ENCODE assay signal across 28 mouse cellular contexts in genomic region chr8:13242985-13243870, GRCm38 (mm10). TPM values are rescaled to one million over a fixed set of nuclear protein-coding genes. Genes with fewer than 3 reads are reported as not detected.
DNase-seq lines count a peak whose midpoint lies in the region; ATAC-seq and TF ChIP-seq lines count a peak whose summit lies in the region.
"Had no signal": no experiment of that assay in that cellular context is flagged by ENCODE, and none has a peak within 500 bp of the region (broad histone marks: within the 10 kb centered on the region; RNA-seq: fewer than 3 reads in every experiment).

No protein-coding gene starts in this region.

- H3K36me3 ChIP-seq in heart, adult 2 months (ENCODE audit: control insufficient read depth, insufficient read depth, low read length): 0 out of 2 replicates have a peak, but pooled peaks cover 3% of the 10 kb centered on the region
- H3K36me3 ChIP-seq in heart, embryonic 14.5 days (ENCODE audit: control insufficient read depth, insufficient read depth, low read length): peaks cover 97% of the 10 kb centered on the region
- H3K36me3 ChIP-seq: hindbrain, embryonic 10.5 days; hindbrain, embryonic 15.5 days; kidney, embryonic 15.5 days had no signal

- DNase-seq in heart, adult 2 months: peak in 1 of 2 experiments; percentile 23
- no peak for DNase-seq in heart, adult 8-10 months (ENCODE audit: low spot score)
- no peak for DNase-seq in heart, postnatal 4 days
- peak; percentile 21 for DNase-seq in retina, embryonic 14.5 days (ENCODE audit: low spot score)
- no peak for DNase-seq in retina, postnatal 1 day
- no peak for DNase-seq in thymus, postnatal 14 days
- DNase-seq: adrenal gland, postnatal 14 days; cerebellum, adult 11 months; cerebellum, adult 9-10 months; cerebellum, postnatal 36 days; kidney, adult 18-20 months; liver had no signal

- ATAC-seq in heart, embryonic 14.5 days (ENCODE audit: insufficient number of reproducible peaks, insufficient read depth, low FRiP score, low read depth): peak; percentile 61
- ATAC-seq: CD4-positive, CD25-positive, alpha-beta regulatory T cell, adult 4 months; forebrain, embryonic 13.5 days; inflammation-experienced regulatory T-cells, adult 6 months; midbrain, embryonic 16.5 days had no signal

- no peak overlapping the region for H3K4me2 ChIP-seq in heart, embryonic 14.5 days (ENCODE audit: low read length)
- H3K4me2 ChIP-seq: forebrain, embryonic 13.5 days; hindbrain, embryonic 15.5 days; kidney, embryonic 15.5 days; midbrain, embryonic 11.5 days had no signal

- H3K4me3 ChIP-seq in heart, adult 2 months: no peak overlapping the region
- no peak overlapping the region for H3K4me3 ChIP-seq in heart, embryonic 14.5 days (ENCODE audit: control insufficient read depth in 1 of 2, insufficient read depth in 1 of 2, low read depth in 1 of 2, low read length in 2 of 2)
- H3K4me3 ChIP-seq: forebrain, embryonic 13.5 days; hindbrain, embryonic 10.5 days; hindbrain, embryonic 15.5 days; kidney, embryonic 15.5 days had no signal

- intact Hi-C loops in heart, adult 2 months (cut with DNase I): no loop called here

- H3K27me3 ChIP-seq in heart, adult 2 months (ENCODE audit: control insufficient read depth, insufficient read depth, low read length): no peaks in the 10 kb centered on the region
- H3K27me3 ChIP-seq in heart, embryonic 14.5 days (ENCODE audit: control insufficient read depth, insufficient read depth, low read length): no peaks in the 10 kb centered on the region
- H3K27me3 ChIP-seq: forebrain, embryonic 13.5 days; hindbrain, embryonic 15.5 days had no signal

- peak; percentile 61; the same call in 1 of the 2 replicates for TF ChIP-seq EP300 in heart, adult 2 months (IDR thresholded peaks at IDR 0.05; ENCODE audit: insufficient read depth, low read depth, low read length)

- H3K9me3 ChIP-seq in heart, embryonic 14.5 days (ENCODE audit: control insufficient read depth, low read length): no peaks in the 10 kb centered on the region
- H3K9me3 ChIP-seq: forebrain, embryonic 13.5 days; hindbrain, embryonic 10.5 days; hindbrain, embryonic 15.5 days; kidney, embryonic 15.5 days had no signal

- H3K79me2 ChIP-seq in heart, adult 2 months (replicated peaks; ENCODE audit: control insufficient read depth, insufficient read depth, low read length): no peaks in the 10 kb centered on the region

- H3K4me1 ChIP-seq in heart, adult 2 months (ENCODE audit: control insufficient read depth, insufficient read depth, low read length): peaks cover 7% of the 10 kb centered on the region; the same call in 1 of the 2 replicates
- peaks cover 12% of the 10 kb centered on the region in 2 experiments for H3K4me1 ChIP-seq in heart, embryonic 14.5 days (ENCODE audit: control insufficient read depth in 2 of 2, insufficient read depth in 2 of 2, low read length in 2 of 2)
- H3K4me1 ChIP-seq: forebrain, embryonic 13.5 days; hindbrain, embryonic 10.5 days; hindbrain, embryonic 15.5 days; kidney, embryonic 15.5 days had no signal

- no peak for TF ChIP-seq POLR2A in heart, adult 2 months (IDR thresholded peaks at IDR 0.05; ENCODE audit: insufficient read depth, low read depth, low read length)

- TF ChIP-seq CTCF in heart, adult 2 months (IDR thresholded peaks at IDR 0.05): no peak

- 0 out of 2 replicates have a peak overlapping the region, but pooled peaks have one; percentile 38 for H3K9ac ChIP-seq in heart, adult 2 months (ENCODE audit: low read depth, low read length)
- H3K9ac ChIP-seq in heart, embryonic 14.5 days (ENCODE audit: low read length): peak overlapping the region; percentile 38; the same call in 1 of the 2 replicates
- H3K9ac ChIP-seq: forebrain, embryonic 13.5 days; hindbrain, embryonic 15.5 days; kidney, embryonic 15.5 days; liver, embryonic 14.5 days had no signal

- WGBS in heart, adult 2 months: 51% methylated on average over 10 of the region's 10 CpGs
- 49% methylated on average over 10 of the region's 10 CpGs for WGBS in heart, embryonic 14.5 days

- H3K27ac ChIP-seq in heart, adult 2 months: peak overlapping the region; percentile 80
- peak overlapping the region; percentile 69 to 76 for H3K27ac ChIP-seq in heart, embryonic 14.5 days (replicated peaks in 1 of 2; ENCODE audit: control insufficient read depth in 1 of 2, insufficient read depth in 1 of 2, low read depth in 2 of 2, low read length in 2 of 2)
- H3K27ac ChIP-seq: forebrain, embryonic 13.5 days; hindbrain, embryonic 10.5 days; hindbrain, embryonic 15.5 days; kidney, embryonic 15.5 days; liver, embryonic 14.5 days had no signal

RNA-seq across cellular contexts. Expression of gene Adprhl1, which starts 10.7 kb away (rescaled TPM):
- total RNA-seq in heart, adult 2 months (2021): 100 to 1,000 TPM; 587 to 599 TPM
- 371 and 464 TPM in 2 replicates for polyA plus RNA-seq in heart, adult 2 months (2012; rRNA removed)
- total RNA-seq in heart, adult 8-10 months (2022): 100 to 1,000 TPM; 586 to 686 (median 600) TPM
- 225 and 239 TPM in 2 replicates for polyA plus RNA-seq in heart, embryonic 14.5 days (2014; fragmentation: Nextera tagmentation; extraction: Ambion mirVana)
- 100 to 1,000 TPM; 376 to 389 TPM for total RNA-seq in heart, postnatal 4 days (2021)
- total RNA-seq: megakaryocyte, adult 5-6 weeks; neutrophil, adult 5-6 weeks had no signal
- polyA plus RNA-seq: forebrain, embryonic 13.5 days; inflammation-experienced regulatory T-cells, adult 6 months; limb, embryonic 11.5 days; liver, embryonic 14.5 days; midbrain, embryonic 11.5 days; small intestine, adult 2 months; stomach, embryonic 14.5 days; testis, adult 2 months had no signal

RNA-seq across cellular contexts. Expression of gene Grtp1, which starts 42.8 kb away (rescaled TPM):
- 1 to 10 TPM; 3.9 to 5.1 TPM for total RNA-seq in heart, adult 2 months (2021)
- polyA plus RNA-seq in heart, adult 2 months (2012; rRNA removed): 3.8 and 5.6 TPM in 2 replicates
- 1 to 10 TPM; 3.7 to 6.6 (median 4.6) TPM for total RNA-seq in heart, adult 8-10 months (2022)
- polyA plus RNA-seq in heart, embryonic 14.5 days (2014; fragmentation: Nextera tagmentation; extraction: Ambion mirVana): 19.6 and 21.3 TPM in 2 replicates
- total RNA-seq in heart, postnatal 4 days (2021): 1 to 10 TPM; 6.1 TPM

RNA-seq across cellular contexts. Expression of gene Dcun1d2, which starts 44.7 kb away (rescaled TPM):
- 10 to 100 TPM; 63.1 to 64.6 TPM for total RNA-seq in heart, adult 2 months (2021)
- 52.1 and 74.2 TPM in 2 replicates for polyA plus RNA-seq in heart, adult 2 months (2012; rRNA removed)
- total RNA-seq in heart, adult 8-10 months (2022): 10 to 100 TPM; 67.1 to 79.4 (median 73.3) TPM
- 30.4 and 30.9 TPM in 2 replicates for polyA plus RNA-seq in heart, embryonic 14.5 days (2014; fragmentation: Nextera tagmentation; extraction: Ambion mirVana)
- total RNA-seq in heart, postnatal 4 days (2021): 10 to 100 TPM; 27.8 to 29.5 TPM

RNA-seq across cellular contexts. Expression of gene Tmco3, which starts 44.8 kb away (rescaled TPM):
- 10 to 100 TPM; 24.4 to 29.4 TPM for total RNA-seq in heart, adult 2 months (2021)
- polyA plus RNA-seq in heart, adult 2 months (2012; rRNA removed): 29.1 and 30.0 TPM in 2 replicates
- total RNA-seq in heart, adult 8-10 months (2022): 10 to 100 TPM; 28.3 to 38.8 (median 33.8) TPM
- 37.2 and 39.6 TPM in 2 replicates for polyA plus RNA-seq in heart, embryonic 14.5 days (2014; fragmentation: Nextera tagmentation; extraction: Ambion mirVana)
- 10 to 100 TPM; 21.7 to 21.9 TPM for total RNA-seq in heart, postnatal 4 days (2021)
